ENCODE assay signal across 8 mouse cellular contexts in the genomic region with DNA sequence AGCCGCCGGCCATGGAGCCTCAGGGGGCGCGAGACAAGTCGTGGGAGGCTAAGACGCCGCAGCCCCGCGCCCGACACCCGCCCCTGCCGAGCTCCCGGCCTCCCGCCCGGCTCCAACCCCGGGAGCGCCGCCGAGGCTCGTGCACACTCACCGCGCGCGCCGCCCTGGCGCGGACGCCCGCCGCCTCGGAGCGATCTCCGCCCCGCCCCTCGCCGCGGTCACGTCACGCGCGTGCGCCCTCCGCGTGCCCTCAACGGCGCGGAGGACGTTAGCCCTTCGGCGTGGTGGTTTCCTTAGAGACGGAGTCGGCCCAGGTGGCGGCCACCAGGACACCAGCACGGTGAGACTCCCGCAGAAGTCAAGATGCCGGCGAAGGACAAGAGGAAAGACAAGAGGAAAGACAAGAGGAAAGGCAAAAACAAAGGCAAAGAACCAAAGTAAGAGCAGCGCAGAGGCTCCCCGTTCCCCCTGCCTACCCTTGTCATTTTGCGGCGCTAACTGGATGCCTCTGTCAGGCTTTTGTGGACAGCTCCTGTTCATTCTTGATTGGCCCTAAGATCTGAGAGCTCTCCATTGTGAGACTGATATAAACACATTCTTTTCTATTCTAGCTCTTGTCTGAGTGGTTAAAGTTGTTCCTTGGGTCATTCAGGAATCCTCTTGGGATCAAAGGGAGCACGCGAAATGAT. TPM values are rescaled to one million over a fixed set of nuclear protein-coding genes. Genes with fewer than 3 reads are reported as not detected.
DNase-seq lines count a peak whose midpoint lies in the region; TF ChIP-seq lines count a peak whose summit lies in the region.

A gene (minus strand): TSS at position 211 of the 689 bp plus-strand sequence.
A gene (plus strand): TSS at position 253 of the 689 bp plus-strand sequence.

- no peaks in the 10 kb centered on the region for H3K27me3 ChIP-seq in megakaryocyte, embryonic 14.5 days (replicated peaks)

- peak within 1 kb of the TSS; percentile 92 for H3K27ac ChIP-seq in gastrocnemius, adult 2 months

- H3K9me3 ChIP-seq in megakaryocyte, embryonic 14.5 days: no peaks in the 10 kb centered on the region; the same call in 1 of the 2 replicates

- peak within 1 kb of the TSS; percentile 73 for H3K4me3 ChIP-seq in gastrocnemius, adult 2 months
- H3K4me3 ChIP-seq in megakaryocyte, embryonic 14.5 days (replicated peaks): peak within 1 kb of the TSS; percentile 97

- intact Hi-C loops in gastrocnemius, adult 2 months (cut with DNase I): loop anchor here (2.0 kb wide), 1 partner anchor 42 kb away; a partner anchor contains a TSS

- peaks cover 14% of the 10 kb centered on the region for H3K4me1 ChIP-seq in megakaryocyte, embryonic 14.5 days

- no peaks in the 10 kb centered on the region for H3K36me3 ChIP-seq in megakaryocyte, embryonic 14.5 days (replicated peaks; ENCODE audit: low read length)

- DNase-seq in WW6 (ENCODE audit: low read depth, low spot score): peak; percentile 62
- peak; percentile 70 to 90 for DNase-seq in cerebellum, postnatal 4 days (ENCODE audit: low spot score in 2 of 2)
- peak; percentile 95 for DNase-seq in gastrocnemius, adult 2 months
- DNase-seq in hindlimb bud, embryonic 11.5 days (ENCODE audit: extremely low spot score, low read depth, low spot score): peak; percentile 46
- DNase-seq in left cerebral cortex, adult 8-10 months (ENCODE audit: low spot score in 2 of 2): peak; percentile 84 to 85
- peak; percentile 93 to 94 for DNase-seq in right cerebral cortex, postnatal 10 days (ENCODE audit: low spot score in 2 of 2)
- peak; percentile 92 for DNase-seq in urinary bladder, postnatal 25 days (ENCODE audit: low spot score)

- no peak for TF ChIP-seq CTCF in gastrocnemius, adult 2 months (IDR thresholded peaks at IDR 0.05)

RNA-seq across cellular contexts. Expression of the first gene that starts in this region (rescaled TPM):
- 10 to 100 TPM; 12.2 to 14.4 TPM for total RNA-seq in gastrocnemius, adult 2 months (2021)
- total RNA-seq in left cerebral cortex, adult 8-10 months (2022): 10 to 100 TPM; 23.5 to 29.7 (median 27.0) TPM
- polyA plus RNA-seq in megakaryocyte, embryonic 14.5 days (2012; ENCODE audit: insufficient read depth, low replicate concordance): 0.83 and 1.0 TPM in 2 replicates

RNA-seq across cellular contexts. Expression of the second gene that starts in this region (rescaled TPM):
- 1 to 10 TPM; 1.0 to 1.6 TPM for total RNA-seq in gastrocnemius, adult 2 months (2021)
- total RNA-seq in left cerebral cortex, adult 8-10 months (2022): 1 to 10 TPM; 5.8 to 8.9 (median 6.2) TPM
- polyA plus RNA-seq in megakaryocyte, embryonic 14.5 days (2012; ENCODE audit: insufficient read depth, low replicate concordance): 0.95 TPM in 1 of 2 replicates, not detected in the other

Comparison
In these comparisons a context has a peak if more than half of its experiments do, and no peak if none do; other contexts are left out.
1. Peak in every context shown above with its lines: DNase-seq, H3K4me3 ChIP-seq and H3K27ac ChIP-seq.